Mouse (Mus musculus) embryo, embryonic 11 days (tissue): Measurements from ENCODE around the gene Bhlha15.
A peak's percentile ranks its signal among the peaks of the same experiment; 100 is the strongest.

ENCODE experiments used
- DNase-seq: peaks from one replicate; pipeline ENCODE4 v3.0.0-alpha.2; 2015

Gene Bhlha15

DNA sequence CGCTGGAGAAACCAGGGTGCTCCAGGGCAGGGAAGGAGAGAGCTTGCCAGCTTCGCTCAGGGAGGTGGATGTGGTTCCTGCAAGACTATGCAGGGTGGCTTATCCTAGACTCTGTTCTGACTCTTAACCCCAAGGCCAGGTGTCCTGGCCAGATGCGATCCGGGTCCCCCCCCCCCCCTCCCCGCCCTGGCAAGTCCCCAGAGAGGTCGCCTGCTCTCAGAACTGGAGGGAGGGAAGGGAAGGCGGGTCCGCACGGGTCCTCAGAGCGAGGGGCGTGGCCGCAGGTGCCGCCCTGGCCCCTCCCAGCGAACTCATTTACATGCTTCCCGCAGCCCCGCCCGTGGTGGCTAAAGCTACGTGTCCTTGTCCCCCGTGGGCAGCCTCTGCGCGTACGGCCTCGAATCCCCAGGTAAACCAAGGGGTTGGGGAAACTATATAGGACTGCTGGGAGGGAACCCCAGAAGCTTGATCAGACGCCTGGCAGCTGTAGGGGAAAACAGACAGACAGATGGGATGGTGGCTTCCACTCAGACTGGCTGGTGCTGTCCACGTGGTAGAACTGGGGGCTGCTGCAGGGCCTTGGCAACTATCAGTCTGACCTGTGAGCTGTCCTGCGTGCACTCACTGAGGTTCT, at the start of gene Bhlha15:
Gene Bhlha15, plus strand, starts transcription at position 337 of the 634 bp plus-strand sequence.
- DNase-seq: peak; percentile 74

DNA sequence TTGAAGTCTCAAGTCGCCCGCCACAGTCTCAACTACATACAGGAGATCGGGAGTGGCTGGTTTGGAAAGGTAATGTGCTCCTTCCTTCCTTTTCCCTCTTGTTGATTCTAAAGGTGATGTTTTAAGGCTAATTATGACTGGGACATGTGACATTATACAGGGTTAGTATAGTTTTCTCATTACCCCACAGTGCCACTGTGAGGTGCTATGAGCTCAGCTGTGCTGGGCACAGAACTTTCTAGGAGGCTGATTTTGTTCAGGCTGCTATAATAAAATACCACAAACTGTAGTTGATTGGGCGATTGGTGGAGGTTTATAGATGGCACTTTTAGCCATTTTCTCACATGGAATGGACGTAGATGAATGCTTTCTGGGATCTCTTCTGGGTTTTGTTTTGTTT, 46.6 kb upstream of the Bhlha15 start:
- DNase-seq: no peak

- no peak for DNase-seq
Measured at GRCm38 (mm10) chr5:144146898-144147297, 43.2 kb upstream of the Bhlha15 start.

DNA sequence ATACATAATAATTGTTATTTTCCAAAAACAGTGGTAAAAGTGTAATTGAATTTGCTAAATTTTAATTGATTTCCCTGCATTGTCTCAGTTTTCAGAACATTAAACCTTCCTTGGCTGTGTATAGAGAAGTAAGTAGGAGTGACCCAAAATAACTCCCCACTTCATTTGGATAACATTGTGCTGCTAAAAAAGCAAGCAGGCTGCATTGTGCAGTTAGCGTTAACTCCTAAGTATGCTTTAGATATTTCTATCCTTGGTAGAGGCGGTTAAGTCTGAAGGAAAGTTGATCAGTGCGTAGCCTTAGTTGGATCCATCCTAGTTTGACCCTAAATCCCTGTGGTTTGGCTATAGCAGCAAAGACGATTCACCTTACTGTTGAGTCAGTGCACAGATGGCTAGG, 40.6 kb upstream of the Bhlha15 start:
- no peak for DNase-seq

- no peak for DNase-seq
Measured at GRCm38 (mm10) chr5:144151270-144151669, 38.8 kb upstream of the Bhlha15 start.

DNA sequence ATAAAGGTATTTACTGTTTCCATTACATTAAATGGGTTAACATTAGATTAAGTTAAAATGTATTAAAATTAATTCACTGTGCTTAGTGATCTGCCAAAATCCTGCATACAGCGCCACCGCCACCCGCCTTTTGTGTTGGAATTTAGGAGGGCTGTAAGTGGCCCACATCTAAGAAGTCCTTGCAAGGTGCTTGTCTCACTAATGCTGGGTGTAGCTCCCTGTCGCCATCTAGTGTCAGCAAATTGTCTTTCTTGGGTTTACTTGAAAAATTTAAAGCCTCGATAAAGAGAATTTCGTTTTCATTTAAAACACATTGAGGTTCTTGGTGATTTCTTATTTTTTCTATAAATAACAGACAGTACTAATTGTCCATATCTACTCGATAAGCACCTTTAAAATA, 35.6 kb upstream of the Bhlha15 start:
- peak; percentile 77 for DNase-seq

DNA sequence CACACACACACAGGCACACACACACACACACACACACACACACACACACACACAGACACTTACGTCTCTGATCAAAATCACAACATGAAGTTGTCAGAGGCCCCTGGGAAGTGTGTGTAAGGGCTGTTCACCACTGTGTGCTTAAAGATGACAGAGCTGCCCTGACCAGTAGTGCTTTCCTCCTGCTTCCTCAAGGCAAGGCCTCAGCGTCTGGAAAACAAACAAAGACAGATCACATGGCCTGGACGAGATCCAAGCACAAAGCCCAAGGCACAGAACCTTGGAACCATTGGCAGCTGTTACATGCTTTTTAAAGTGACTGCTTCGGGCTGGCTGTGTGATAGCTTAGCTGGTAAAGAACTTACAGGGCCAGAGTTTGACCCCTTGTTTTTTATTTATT, 31.5 kb upstream of the Bhlha15 start:
- DNase-seq: peak; percentile 16

GRCm38 (mm10) chr5:144159137-144159536, 30.9 kb upstream of the Bhlha15 start:
- no peak for DNase-seq

GRCm38 (mm10) chr5:144162080-144162812, 27.8 kb upstream of the Bhlha15 start:
- DNase-seq: no peak

DNA sequence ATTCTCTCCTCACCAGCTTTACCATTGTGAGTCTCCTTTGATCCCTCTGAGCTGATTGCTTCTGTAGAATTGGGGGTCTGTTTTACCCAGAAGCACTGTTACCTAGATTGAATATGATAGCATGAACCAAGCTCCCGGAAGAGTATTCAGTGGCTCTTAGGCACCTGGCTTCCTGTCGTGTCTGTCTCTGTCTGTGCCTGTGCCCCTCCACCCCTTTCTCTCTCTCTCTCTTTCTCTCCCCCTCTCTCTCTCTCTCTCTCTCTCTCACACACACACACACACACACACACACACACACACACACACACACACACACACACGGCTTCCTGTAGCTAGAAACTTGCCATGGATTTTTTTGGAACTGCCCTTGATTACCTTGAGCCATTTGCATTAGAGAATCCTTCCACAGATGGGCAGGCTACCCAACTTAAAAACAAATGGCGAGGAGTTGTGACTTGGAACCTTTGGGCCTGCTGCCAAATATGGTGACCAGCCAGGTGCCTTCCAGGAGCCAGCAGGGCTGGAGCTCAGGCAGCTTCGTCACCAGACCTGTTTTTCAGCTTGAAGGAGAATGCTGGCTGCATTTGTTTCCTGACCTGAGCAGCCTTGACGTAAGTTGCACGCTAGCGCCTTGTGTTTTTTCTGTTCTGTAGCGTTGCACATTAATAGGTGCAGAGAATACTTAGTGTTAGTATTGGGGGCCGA, 27.1 kb upstream of the Bhlha15 start:
- no peak for DNase-seq

- no peak for DNase-seq
Measured at GRCm38 (mm10) chr5:144165756-144166155, 24.3 kb upstream of the Bhlha15 start.

GRCm38 (mm10) chr5:144169275-144169975, 20.7 kb upstream of the Bhlha15 start:
- no peak for DNase-seq

DNA sequence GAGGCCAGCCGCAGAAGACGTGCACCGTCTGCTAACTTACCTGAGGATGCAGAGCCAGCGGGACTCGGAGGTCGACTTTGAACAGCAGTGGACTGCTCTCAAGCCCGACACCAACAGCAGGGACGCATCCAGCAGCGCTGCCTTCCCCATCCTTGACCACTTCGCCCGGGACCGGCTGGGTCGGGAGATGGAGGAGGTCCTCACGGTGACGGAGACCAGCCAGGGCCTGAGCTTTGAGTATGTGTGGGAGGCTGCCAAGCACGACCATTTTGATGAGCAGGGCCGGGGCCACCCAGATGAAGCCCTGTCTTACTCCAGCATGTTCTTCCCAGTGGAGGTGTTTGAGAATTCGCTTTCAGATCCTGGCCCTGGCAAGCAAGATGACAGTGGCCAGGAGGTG, 16.4 kb upstream of the Bhlha15 start:
- DNase-seq: no peak

- DNase-seq: no peak
Measured at GRCm38 (mm10) chr5:144178216-144178615, 11.9 kb upstream of the Bhlha15 start.

GRCm38 (mm10) chr5:144181249-144181648, 8.8 kb upstream of the Bhlha15 start:
- DNase-seq: no peak

DNA sequence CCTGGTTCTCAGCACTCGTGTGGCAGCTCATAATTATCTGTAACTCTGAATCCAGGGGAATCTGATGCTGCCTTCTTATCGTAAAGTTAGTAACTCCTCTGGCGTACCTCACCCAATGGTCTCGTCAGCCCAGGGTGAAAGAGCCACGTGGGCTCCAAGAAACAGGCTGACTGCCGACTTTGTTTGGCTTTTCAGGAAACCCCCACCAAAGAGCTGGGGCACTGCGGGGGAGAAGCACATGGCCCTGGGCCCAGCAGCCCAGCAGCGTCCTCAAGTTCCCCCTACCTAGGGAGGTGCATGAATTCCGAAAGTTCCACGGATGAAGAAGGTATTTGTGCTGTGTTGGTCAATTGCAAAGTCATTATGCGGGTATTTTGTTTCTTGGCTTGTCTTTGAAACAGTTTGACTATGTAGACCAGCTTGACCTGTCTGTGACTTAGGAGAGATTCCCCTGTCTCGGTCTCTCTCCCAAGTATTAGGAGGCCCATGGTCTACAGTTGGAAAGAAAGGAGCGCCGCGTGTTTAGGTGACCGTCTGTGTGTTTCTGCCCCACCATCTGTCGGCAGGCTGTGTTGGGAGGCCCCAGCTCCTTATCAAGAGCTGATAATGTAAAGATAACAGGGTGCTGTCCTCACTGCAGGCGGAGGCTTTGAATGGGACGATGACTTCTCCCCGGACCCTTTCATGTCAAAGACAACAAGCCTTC, 7.4 kb upstream of the Bhlha15 start:
- DNase-seq: no peak

DNA sequence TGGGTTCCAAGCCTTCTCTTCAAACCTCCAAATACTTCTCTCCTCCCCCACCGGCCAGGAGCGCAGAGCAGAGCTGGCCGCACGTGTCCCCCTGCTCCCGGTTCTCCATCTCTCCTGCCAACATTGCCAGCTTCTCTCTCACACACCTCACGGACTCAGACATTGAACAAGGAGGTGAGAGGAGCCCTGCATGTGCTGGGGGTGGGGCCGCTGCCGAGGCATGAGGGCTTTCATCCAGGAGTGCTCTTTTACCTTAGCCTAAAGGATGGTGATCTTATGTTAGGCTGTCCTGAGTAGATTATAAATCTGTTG, 6.9 kb upstream of the Bhlha15 start:
- no peak for DNase-seq

DNA sequence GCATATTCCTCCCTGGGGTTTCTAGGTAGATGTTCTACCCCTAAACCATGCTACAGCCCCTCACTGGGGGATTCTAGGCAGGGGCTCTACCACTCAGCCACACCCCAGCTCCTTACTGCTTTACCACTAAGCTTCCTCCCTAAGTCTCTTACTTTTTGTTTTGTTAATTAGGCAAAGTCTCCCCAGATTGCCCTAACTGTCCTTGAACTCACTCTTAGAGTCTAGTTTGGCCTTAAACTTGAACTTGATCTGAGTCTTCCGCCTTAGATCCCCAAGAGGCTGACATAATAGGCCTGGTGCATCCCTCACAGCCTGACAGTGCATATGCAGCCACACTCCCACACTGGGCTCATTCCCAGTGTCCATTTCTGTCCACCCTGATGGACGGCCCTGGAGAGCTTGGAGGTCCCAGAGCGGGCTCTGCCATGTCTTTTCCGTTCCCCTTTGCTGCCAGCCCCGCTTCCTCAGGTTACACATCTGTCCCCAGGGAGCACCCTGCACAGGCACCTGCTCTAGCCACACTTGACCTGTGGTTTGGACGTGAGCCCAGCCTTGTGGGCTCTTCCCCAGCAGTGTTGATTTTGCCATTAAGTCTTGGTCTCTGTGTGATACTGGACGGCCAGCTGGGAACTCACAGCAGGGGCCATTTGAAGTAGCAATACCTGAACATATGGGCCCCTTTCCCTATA, 6.3 kb upstream of the Bhlha15 start:
- no peak for DNase-seq

GRCm38 (mm10) chr5:144184350-144185045, 5.6 kb upstream of the Bhlha15 start:
- no peak for DNase-seq

GRCm38 (mm10) chr5:144188422-144188821, 1.7 kb upstream of the Bhlha15 start:
- DNase-seq: no peak

- DNase-seq: no peak
Measured at GRCm38 (mm10) chr5:144189327-144189726, 759 bp upstream of the Bhlha15 start.

GRCm38 (mm10) chr5:144191026-144191425, 940 bp downstream of the Bhlha15 start:
- DNase-seq: peak; percentile 38
